8 mouse cellular contexts compared by ENCODE assay signal in genomic region chr1:133353371-133353809, GRCm38 (mm10). TPM values are rescaled to one million over a fixed set of nuclear protein-coding genes. Genes with fewer than 3 reads are reported as not detected.
A peak's percentile ranks its signal among the peaks of the same experiment; 100 is the strongest.
DNase-seq lines count a peak whose midpoint lies in the region; ATAC-seq lines count a peak whose summit lies in the region.

No protein-coding gene starts in this region.

- no peak overlapping the region for H3K4me3 ChIP-seq in heart, embryonic 12.5 days
- H3K4me3 ChIP-seq in forebrain, embryonic 11.5 days (ENCODE audit: low read depth, low read length): no peak overlapping the region
- H3K4me3 ChIP-seq in hindbrain, embryonic 16.5 days (ENCODE audit: low read length): no peak overlapping the region

- H3K27ac ChIP-seq in heart, embryonic 12.5 days (ENCODE audit: poor library complexity, severe bottlenecking): no peak overlapping the region
- no peak overlapping the region for H3K27ac ChIP-seq in forebrain, embryonic 11.5 days (ENCODE audit: low read depth, low read length)
- H3K27ac ChIP-seq in hindbrain, embryonic 16.5 days (ENCODE audit: low read depth, low read length): no peak overlapping the region

- H3K9me3 ChIP-seq in heart, embryonic 12.5 days (replicated peaks): no peaks in the 10 kb centered on the region
- H3K9me3 ChIP-seq in forebrain, embryonic 11.5 days (ENCODE audit: control insufficient read depth, low read length): no peaks in the 10 kb centered on the region
- H3K9me3 ChIP-seq in hindbrain, embryonic 16.5 days (ENCODE audit: control insufficient read depth, low read length): no peaks in the 10 kb centered on the region

- 50% methylated on average over 12 of the region's 12 CpGs for WGBS in heart, embryonic 12.5 days
- WGBS in forebrain, embryonic 11.5 days: 54% methylated on average over 12 of the region's 12 CpGs
- WGBS in hindbrain, embryonic 16.5 days: 35% methylated on average over 12 of the region's 12 CpGs

- H3K9ac ChIP-seq in heart, embryonic 12.5 days: no peak overlapping the region
- no peak overlapping the region for H3K9ac ChIP-seq in forebrain, embryonic 11.5 days (ENCODE audit: low read length)
- H3K9ac ChIP-seq in hindbrain, embryonic 16.5 days (ENCODE audit: low read depth, low read length): no peak overlapping the region

- peak; percentile 71 to 84 for DNase-seq in heart, postnatal 10 days
- DNase-seq in c-Kit-positive CD71-negative TER-119-negative erythroid progenitor cells, embryonic 14.5 days (ENCODE audit: low read depth): peak; percentile 65
- DNase-seq in forebrain, embryonic 11.5 days (ENCODE audit: low spot score): peak; percentile 84
- DNase-seq in left cerebral cortex, postnatal 14 days (ENCODE audit: low spot score in 2 of 2): peak; percentile 87
- peak; percentile 60 for DNase-seq in naive thymus-derived CD4-positive, alpha-beta T cell, adult 2 months (ENCODE audit: low read depth)
- DNase-seq in splenic B cell, adult 2 months (ENCODE audit: low read depth, low spot score): peak; percentile 92

- ATAC-seq in heart, embryonic 12.5 days (ENCODE audit: insufficient number of reproducible peaks, low FRiP score): no peak
- ATAC-seq in forebrain, embryonic 11.5 days (replicated peaks; ENCODE audit: low FRiP score): peak; percentile 51; the same call in 1 of the 2 replicates
- ATAC-seq in hindbrain, embryonic 16.5 days: peak; percentile 51; the same call in 1 of the 2 replicates

- H3K4me1 ChIP-seq in heart, embryonic 12.5 days (replicated peaks): peaks cover 8% of the 10 kb centered on the region; the same call in 1 of the 2 replicates
- no peaks in the 10 kb centered on the region for H3K4me1 ChIP-seq in forebrain, embryonic 11.5 days (replicated peaks; ENCODE audit: control insufficient read depth, insufficient read depth, low read length)
- peaks cover 2% of the 10 kb centered on the region for H3K4me1 ChIP-seq in hindbrain, embryonic 16.5 days (ENCODE audit: control insufficient read depth, insufficient read depth, low read depth, low read length)

- peaks cover 55% of the 10 kb centered on the region for H3K27me3 ChIP-seq in heart, embryonic 12.5 days (replicated peaks)
- no peaks in the 10 kb centered on the region for H3K27me3 ChIP-seq in forebrain, embryonic 11.5 days (ENCODE audit: control insufficient read depth, insufficient read depth, low read length)
- 0 out of 2 replicates have a peak, but pooled peaks cover 2% of the 10 kb centered on the region for H3K27me3 ChIP-seq in hindbrain, embryonic 16.5 days (replicated peaks; ENCODE audit: control insufficient read depth, insufficient read depth, low read length)
- H3K27me3 ChIP-seq in splenic B cell, adult 2 months (ENCODE audit: control insufficient read depth, insufficient read depth, low read length, poor library complexity, severe bottlenecking): no peaks in the 10 kb centered on the region

- intact Hi-C loops in heart, postnatal 10 days (cut with DNase I): loop anchor here (1.0 to 2.0 kb wide), 2 partner anchors 39 to 177 kb away; no protein-coding TSS in a partner anchor
- intact Hi-C loops in left cerebral cortex, postnatal 14 days (cut with DNase I): loop anchor here (1.0 to 2.0 kb wide), 2 partner anchors 39 to 173 kb away; no protein-coding TSS in a partner anchor

- H3K36me3 ChIP-seq in heart, embryonic 12.5 days: no peaks in the 10 kb centered on the region
- no peaks in the 10 kb centered on the region for H3K36me3 ChIP-seq in forebrain, embryonic 11.5 days (ENCODE audit: control insufficient read depth, insufficient read depth, low read length)
- H3K36me3 ChIP-seq in hindbrain, embryonic 16.5 days (ENCODE audit: control insufficient read depth, insufficient read depth, low read length): no peaks in the 10 kb centered on the region
- H3K36me3 ChIP-seq in splenic B cell, adult 2 months (ENCODE audit: control insufficient read depth, insufficient read depth, low read length, poor library complexity, severe bottlenecking): no peaks in the 10 kb centered on the region

- H3K4me2 ChIP-seq in heart, embryonic 12.5 days: no peak overlapping the region
- no peak overlapping the region for H3K4me2 ChIP-seq in forebrain, embryonic 11.5 days (ENCODE audit: low read depth, low read length, severe bottlenecking)
- peak overlapping the region; percentile 10; the same call in 1 of the 2 replicates for H3K4me2 ChIP-seq in hindbrain, embryonic 16.5 days (ENCODE audit: low read length)

RNA-seq across cellular contexts. Expression of gene Ren1, which starts 3.1 kb away (rescaled TPM):
- under 1 TPM; 0.22 TPM for total RNA-seq in heart, postnatal 10 days (2021)
- polyA plus RNA-seq in heart, embryonic 12.5 days (2016; fragmentation: Nextera tagmentation; extraction: Ambion mirVana): 0.18 TPM in 1 of 2 replicates, not detected in the other
- polyA plus RNA-seq in forebrain, embryonic 11.5 days (2014; fragmentation: Nextera tagmentation; extraction: Ambion mirVana): not detected in 2 replicates
- 6.6 and 7.8 TPM in 2 replicates for polyA plus RNA-seq in hindbrain, embryonic 16.5 days (2015; fragmentation: Nextera tagmentation; extraction: Ambion mirVana)
- total RNA-seq in left cerebral cortex, postnatal 14 days (2021): not detected

RNA-seq across cellular contexts. Expression of gene Etnk2, which starts 10.0 kb away (rescaled TPM):
- 1 to 10 TPM in 1 of 2 experiments, under 1 TPM in 1; 0.82 to 1.1 TPM for total RNA-seq in heart, postnatal 10 days (2021)
- polyA plus RNA-seq in heart, embryonic 12.5 days (2016; fragmentation: Nextera tagmentation; extraction: Ambion mirVana): 1.7 and 2.1 TPM in 2 replicates
- polyA plus RNA-seq in forebrain, embryonic 11.5 days (2014; fragmentation: Nextera tagmentation; extraction: Ambion mirVana): 1.8 and 2.7 TPM in 2 replicates
- polyA plus RNA-seq in hindbrain, embryonic 16.5 days (2015; fragmentation: Nextera tagmentation; extraction: Ambion mirVana): 25.7 and 29.5 TPM in 2 replicates
- total RNA-seq in left cerebral cortex, postnatal 14 days (2021): 1 to 10 TPM; 6.0 TPM

RNA-seq across cellular contexts. Expression of gene Kiss1, which starts 31.7 kb away (rescaled TPM):
- total RNA-seq in heart, postnatal 10 days (2021): not detected
- polyA plus RNA-seq in heart, embryonic 12.5 days (2016; fragmentation: Nextera tagmentation; extraction: Ambion mirVana): not detected in 2 replicates
- polyA plus RNA-seq in forebrain, embryonic 11.5 days (2014; fragmentation: Nextera tagmentation; extraction: Ambion mirVana): 0.43 TPM in 1 of 2 replicates, not detected in the other
- not detected in 2 replicates for polyA plus RNA-seq in hindbrain, embryonic 16.5 days (2015; fragmentation: Nextera tagmentation; extraction: Ambion mirVana)
- 1 to 10 TPM in 1 of 2 experiments, not detected in 1; 1.8 TPM for total RNA-seq in left cerebral cortex, postnatal 14 days (2021)

RNA-seq across cellular contexts. Expression of gene Golt1a, which starts 43.8 kb away (rescaled TPM):
- total RNA-seq in heart, postnatal 10 days (2021): not detected
- not detected in 2 replicates for polyA plus RNA-seq in heart, embryonic 12.5 days (2016; fragmentation: Nextera tagmentation; extraction: Ambion mirVana)
- not detected in 2 replicates for polyA plus RNA-seq in forebrain, embryonic 11.5 days (2014; fragmentation: Nextera tagmentation; extraction: Ambion mirVana)
- not detected in 2 replicates for polyA plus RNA-seq in hindbrain, embryonic 16.5 days (2015; fragmentation: Nextera tagmentation; extraction: Ambion mirVana)
- total RNA-seq in left cerebral cortex, postnatal 14 days (2021): 1 to 10 TPM in 1 of 2 experiments, not detected in 1; 1.4 TPM
